Mouse (Mus musculus) ovary, postnatal 36 days (tissue): ENCODE results near the gene Cldn3.

Experiments
- DNase-seq: peaks from one replicate; pipeline ENCODE4 v3.0.0; 2022; ENCODE audit warnings: low spot score, mixed read lengths

Gene Cldn3

GRCm38 (mm10) chr5:135035608-135036359 is 49.8 kb downstream of the Cldn3 start:
- DNase-seq, result no peak
